Mouse (Mus musculus) heart, adult 18-20 months (tissue): ENCODE data around the gene 2610301B20Rik. TPM values are rescaled to one million over a fixed set of nuclear protein-coding genes. Genes with fewer than 3 reads are reported as not detected.
"Not testable (repeated sequence)": the region's sequence is repeated elsewhere in the genome, so short reads cannot be mapped to it uniquely, and the experiment has no call there.

Source experiments
- DNase-seq, 2 experiments: peaks; one replicate each; pipeline ENCODE4 v3.0.0; 2021 to 2022; ENCODE audit warnings: mixed read lengths in 1 of 2
- long read RNA-seq, 2 experiments: library from polyadenylated mRNA; stranded (forward); transcript quantifications; one replicate each; pipeline ENCODE4 v2.0.0; 2021
- total RNA-seq, 2 experiments: library from RNA; stranded (reverse); gene quantifications; 2 replicates each; pipeline ENCODE4 v1.2.3; 2021

The 2610301B20Rik gene
- total RNA-seq: 1 to 10 TPM; 6.6 to 7.0 TPM
- long read RNA-seq, experiment 1, transcript 2610301B20Rik-201 (6 exons, 2,116 nt): major isoform, 9 of 9 reads
- long read RNA-seq, experiment 1, partial matches to known transcripts: 0 of 9 reads
- long read RNA-seq, experiment 1, other reads (novel, unspliced or antisense): 0 of 9 reads
- long read RNA-seq, experiment 2, partial matches to known transcripts: 0 of 3 reads
- long read RNA-seq, experiment 2, other reads (novel, unspliced or antisense): 0 of 3 reads

- peak; percentile 94 to 95 for DNase-seq
Measured at GRCm38 (mm10) chr4:10873920-10874665, at the start of gene 2610301B20Rik. Gene 2610301B20Rik, plus strand, starts transcription at chr4:10874498.

GRCm38 (mm10) chr4:10833273-10833672, 41.0 kb upstream of the 2610301B20Rik start:
- DNase-seq: no peak

- peak in 1 of 2 experiments; percentile 40 for DNase-seq
Measured at GRCm38 (mm10) chr4:10835252-10836051, 38.8 kb upstream of the 2610301B20Rik start.

- DNase-seq: peak in 1 of 2 experiments; percentile 9
Measured at GRCm38 (mm10) chr4:10845848-10846247, 28.4 kb upstream of the 2610301B20Rik start.

GRCm38 (mm10) chr4:10849812-10850211, 24.5 kb upstream of the 2610301B20Rik start:
- DNase-seq: no peak

GRCm38 (mm10) chr4:10851013-10851412, 23.3 kb upstream of the 2610301B20Rik start:
- DNase-seq: no peak

- DNase-seq: no peak
Measured at GRCm38 (mm10) chr4:10859174-10859573, 15.1 kb upstream of the 2610301B20Rik start.

- no peak for DNase-seq
Measured at GRCm38 (mm10) chr4:10859911-10860581, 14.3 kb upstream of the 2610301B20Rik start.

- no peak for DNase-seq
Measured at GRCm38 (mm10) chr4:10860825-10861224, 13.5 kb upstream of the 2610301B20Rik start.

- not testable (repeated sequence) for DNase-seq
Measured at GRCm38 (mm10) chr4:10862882-10863281, 11.4 kb upstream of the 2610301B20Rik start.

GRCm38 (mm10) chr4:10872231-10872630, 2.1 kb upstream of the 2610301B20Rik start:
- no peak for DNase-seq

GRCm38 (mm10) chr4:10872685-10873539, 1.4 kb upstream of the 2610301B20Rik start:
- DNase-seq: peak in 1 of 2 experiments; percentile 10

- DNase-seq: no peak
Measured at GRCm38 (mm10) chr4:10873549-10873919, 764 bp upstream of the 2610301B20Rik start.

- DNase-seq: peak; percentile 44 to 57
Measured at GRCm38 (mm10) chr4:10874718-10875121, 422 bp downstream of the 2610301B20Rik start.

- peak; percentile 10 to 13 for DNase-seq
Measured at GRCm38 (mm10) chr4:10875407-10875806, 1.1 kb downstream of the 2610301B20Rik start.

- DNase-seq: no peak
Measured at GRCm38 (mm10) chr4:10877057-10877456, 2.8 kb downstream of the 2610301B20Rik start.

- no peak for DNase-seq
Measured at GRCm38 (mm10) chr4:10883740-10884408, 9.6 kb downstream of the 2610301B20Rik start.

GRCm38 (mm10) chr4:10888835-10889234, 14.5 kb downstream of the 2610301B20Rik start:
- no peak for DNase-seq

GRCm38 (mm10) chr4:10896262-10896661, 22.0 kb downstream of the 2610301B20Rik start:
- DNase-seq: no peak

- DNase-seq: peak in 1 of 2 experiments; percentile 31
Measured at GRCm38 (mm10) chr4:10896859-10897258, 22.6 kb downstream of the 2610301B20Rik start.
